Mouse (Mus musculus): Measurements from ENCODE around the gene Chmp5.

The Chmp5 gene

DNA sequence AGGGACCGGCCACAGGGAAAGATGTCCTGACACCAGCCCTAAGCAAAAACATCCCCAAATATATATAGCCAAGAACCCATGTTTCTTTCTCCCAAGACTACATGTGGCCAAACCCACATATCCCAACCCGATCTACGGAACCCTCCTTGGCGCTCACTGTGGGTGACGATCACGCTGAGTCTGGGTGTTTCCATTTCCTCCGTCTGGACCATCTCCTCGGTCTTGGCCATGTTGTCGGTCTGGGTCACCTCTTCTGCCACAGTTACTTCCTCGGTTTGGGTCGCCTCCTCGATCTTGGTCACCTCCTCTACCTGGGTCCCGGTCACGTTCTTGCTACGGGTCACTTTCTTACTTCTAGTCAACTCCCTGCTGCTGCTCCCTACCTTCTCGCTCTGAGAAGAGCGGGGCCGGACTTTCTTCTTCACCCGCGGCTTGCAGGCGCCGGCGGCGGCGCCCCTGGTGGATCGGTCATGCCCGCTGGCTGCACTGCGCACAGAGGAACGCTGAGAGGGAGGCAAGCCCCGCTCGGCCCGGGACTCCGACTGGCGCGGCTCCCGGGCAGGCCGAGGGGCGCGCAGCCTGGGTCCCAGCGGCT, 545 bp upstream of the Chmp5 start:
- no peak for DNase-seq (ENCODE audit: low read depth)

GRCm38 (mm10) chr4:40953521-40953920, 5.3 kb downstream of the Chmp5 start:
- DNase-seq (ENCODE audit: low read depth), result no peak

- no peak for DNase-seq (ENCODE audit: low read depth)
Observed at GRCm38 (mm10) chr4:40955942-40956341, 7.7 kb downstream of the Chmp5 start.

GRCm38 (mm10) chr4:40963536-40963935, 15.3 kb downstream of the Chmp5 start:
- no peak for DNase-seq (ENCODE audit: low read depth)

- DNase-seq (ENCODE audit: low read depth), result no peak
Observed at GRCm38 (mm10) chr4:40969161-40969560, 21.0 kb downstream of the Chmp5 start.

GRCm38 (mm10) chr4:40969781-40970591, 21.8 kb downstream of the Chmp5 start:
- DNase-seq (ENCODE audit: low read depth), result no peak

DNA sequence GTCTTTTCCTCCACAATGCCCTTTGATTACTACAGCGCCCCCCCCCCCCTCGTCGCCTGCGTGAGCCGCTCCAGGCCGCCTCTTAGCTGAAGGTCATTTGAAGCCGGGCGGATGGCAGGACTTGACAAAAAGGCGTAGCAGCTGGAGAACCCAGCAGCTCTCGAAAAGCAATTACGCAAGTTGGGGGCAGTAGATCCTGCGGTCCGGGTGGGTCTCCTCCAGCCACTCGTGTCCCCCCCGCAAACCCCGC, 22.3 kb downstream of the Chmp5 start:
- DNase-seq (ENCODE audit: low read depth), result no peak

DNA sequence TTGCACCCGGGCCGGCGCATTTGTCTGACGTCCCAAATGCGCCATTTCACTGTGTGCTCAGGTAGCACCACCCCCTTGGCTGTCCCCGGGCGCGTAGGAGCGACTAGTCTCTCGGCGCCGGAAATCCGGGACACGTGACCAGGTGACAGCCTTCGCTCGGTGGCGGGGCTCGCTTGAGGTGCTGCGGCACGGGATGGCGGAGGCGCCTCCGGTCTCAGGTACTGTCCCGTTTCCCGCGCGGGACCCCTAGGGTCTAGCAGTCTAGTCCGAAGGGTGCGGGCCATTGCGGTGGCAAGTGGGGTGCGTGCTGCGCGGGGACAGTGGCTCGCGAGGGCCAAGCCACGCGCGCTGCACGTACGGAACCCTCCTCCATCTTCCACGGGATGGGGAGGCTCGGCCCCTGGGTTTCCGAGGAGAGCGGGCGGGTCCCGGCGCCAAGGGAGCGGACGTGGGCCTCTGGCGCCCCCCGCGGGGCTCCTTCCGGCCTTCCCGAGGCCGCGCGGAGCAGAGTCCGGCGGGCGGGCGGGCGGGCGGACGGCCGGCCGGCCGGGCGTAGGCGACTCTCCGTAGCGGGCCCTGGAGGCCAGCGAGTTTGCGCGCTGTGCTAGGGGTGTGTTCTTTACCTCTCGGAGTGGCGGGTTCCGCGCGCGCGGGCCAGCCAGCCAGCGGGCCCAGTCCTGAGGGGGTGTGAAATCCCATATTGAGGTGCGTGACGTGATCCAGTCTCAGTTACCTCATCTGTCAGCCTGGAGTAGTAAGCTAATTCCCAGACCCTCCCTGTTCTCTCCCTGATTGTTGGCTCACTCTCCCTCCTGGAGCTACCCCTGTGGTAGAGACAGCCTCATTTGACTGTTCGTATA, 22.9 kb downstream of the Chmp5 start, which contains the start of gene Nfx1:
Gene Nfx1, plus strand, starts transcription at position 65 of the 860 bp plus-strand sequence.
- peak; percentile 74 for DNase-seq (ENCODE audit: low read depth)

- DNase-seq (ENCODE audit: low read depth), result no peak
Observed at GRCm38 (mm10) chr4:40971744-40972143, 23.5 kb downstream of the Chmp5 start.

DNA sequence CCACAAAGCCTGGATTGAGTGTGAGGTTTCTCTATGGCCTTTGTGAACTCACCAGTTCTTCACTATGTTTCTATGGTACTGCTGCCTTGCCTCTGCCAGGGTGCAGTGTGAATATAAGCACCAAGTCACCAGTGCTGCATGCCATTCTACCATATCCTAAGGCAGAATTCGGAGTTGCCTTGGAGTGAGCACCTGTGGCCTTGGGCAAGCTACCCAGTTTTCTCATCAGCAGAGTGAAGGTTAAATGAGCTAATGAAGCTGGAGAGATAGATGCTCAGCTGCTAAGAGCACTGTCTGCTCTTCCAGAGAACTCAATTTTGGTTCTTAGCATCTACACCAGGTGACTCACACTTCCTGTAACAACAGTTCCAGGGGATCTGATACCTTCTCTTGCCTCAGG, 25.8 kb downstream of the Chmp5 start:
- no peak for DNase-seq (ENCODE audit: low read depth)

DNA sequence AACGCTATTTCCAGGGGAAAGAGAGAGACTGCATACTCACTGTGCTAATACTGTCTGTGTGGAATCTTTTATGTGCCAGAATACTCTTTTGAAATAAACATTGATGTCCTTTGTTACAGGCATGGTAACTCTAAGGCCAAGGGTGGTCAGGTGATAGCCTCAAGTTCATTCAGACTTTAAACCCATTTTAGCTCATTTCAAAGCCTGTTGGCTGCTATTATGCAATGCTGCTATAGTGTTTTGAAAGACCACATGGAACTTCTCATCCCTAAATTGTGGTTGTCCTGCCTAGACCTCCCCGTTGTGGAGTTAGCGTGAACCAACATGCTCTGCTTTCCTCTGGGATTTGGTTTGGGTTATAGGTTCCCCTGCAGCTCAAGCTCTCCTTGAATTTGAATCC, 27.5 kb downstream of the Chmp5 start:
- no peak for DNase-seq (ENCODE audit: low read depth)

DNA sequence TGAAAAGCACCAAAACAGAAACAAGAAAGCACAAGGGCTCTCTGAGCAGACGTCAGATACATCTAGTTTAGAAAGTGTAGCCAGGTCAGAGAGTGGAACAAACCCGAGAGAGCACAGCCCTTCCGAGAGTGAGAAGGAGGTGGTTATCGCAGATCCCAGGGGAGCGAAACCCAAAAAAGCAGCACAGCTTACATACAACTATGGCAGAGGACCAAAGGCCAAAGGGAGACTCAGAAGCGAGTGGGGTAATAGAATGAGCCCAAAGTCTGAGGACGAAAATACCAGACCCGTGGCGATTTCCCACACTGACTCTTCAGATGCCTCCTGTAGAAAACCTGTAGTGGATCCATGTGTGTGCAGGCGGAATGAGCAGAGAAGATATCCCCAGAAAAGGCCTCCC, 28.4 kb downstream of the Chmp5 start:
- no peak for DNase-seq (ENCODE audit: low read depth)

DNA sequence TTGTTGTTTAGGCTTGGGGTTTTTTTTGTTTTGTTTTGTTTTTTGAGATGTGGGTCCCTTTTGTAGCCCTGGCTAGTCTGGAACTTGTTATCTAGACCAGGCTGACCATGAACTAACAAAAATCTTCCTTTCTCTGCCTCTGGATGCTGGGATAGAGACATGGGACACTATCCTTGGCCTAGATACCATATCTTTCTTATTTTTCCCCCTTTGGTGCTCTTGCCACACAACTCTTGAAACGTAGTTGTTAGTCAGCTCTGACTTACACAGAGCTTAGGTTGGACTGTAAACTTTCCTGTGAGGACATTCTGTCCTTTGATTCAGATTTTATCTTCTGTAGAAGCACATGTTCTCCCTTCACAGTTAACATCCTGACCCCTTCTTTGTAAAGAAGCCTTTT, 31.2 kb downstream of the Chmp5 start:
- no peak for DNase-seq (ENCODE audit: low read depth)

- DNase-seq (ENCODE audit: low read depth), result no peak
Observed at GRCm38 (mm10) chr4:40982486-40982885, 34.3 kb downstream of the Chmp5 start.

- no peak for DNase-seq (ENCODE audit: low read depth)
Observed at GRCm38 (mm10) chr4:40983686-40984085, 35.5 kb downstream of the Chmp5 start.

GRCm38 (mm10) chr4:40989633-40990032, 41.4 kb downstream of the Chmp5 start:
- DNase-seq (ENCODE audit: low read depth), result no peak

DNA sequence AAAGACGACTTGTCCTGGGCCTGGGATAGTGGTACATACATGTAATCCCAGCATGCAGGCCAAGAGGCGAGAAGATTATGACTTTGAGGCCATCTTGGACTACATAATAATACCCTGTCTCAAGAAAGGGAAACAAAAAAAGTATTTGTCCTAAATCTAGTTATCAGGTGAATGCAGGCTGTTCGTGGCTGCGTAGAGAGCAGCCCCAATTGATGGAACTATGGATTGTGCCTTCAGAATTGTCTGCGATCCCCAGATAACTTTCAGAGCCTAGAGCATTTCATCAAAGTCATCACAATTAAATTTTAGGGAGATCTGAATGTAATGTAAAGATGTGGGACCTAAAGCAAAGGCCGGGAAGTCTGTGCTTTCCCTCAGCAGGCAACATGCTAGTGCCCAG, 48.1 kb downstream of the Chmp5 start:
- DNase-seq (ENCODE audit: low read depth), result no peak

- no peak for DNase-seq (ENCODE audit: low read depth)
Observed at GRCm38 (mm10) chr4:40997916-40998315, 49.7 kb downstream of the Chmp5 start.

- DNase-seq (ENCODE audit: low read depth), result no peak
Observed at GRCm38 (mm10) chr4:41000271-41000670, 52.1 kb downstream of the Chmp5 start.

GRCm38 (mm10) chr4:41000842-41001639, 52.8 kb downstream of the Chmp5 start:
- DNase-seq (ENCODE audit: low read depth), result no peak

DNA sequence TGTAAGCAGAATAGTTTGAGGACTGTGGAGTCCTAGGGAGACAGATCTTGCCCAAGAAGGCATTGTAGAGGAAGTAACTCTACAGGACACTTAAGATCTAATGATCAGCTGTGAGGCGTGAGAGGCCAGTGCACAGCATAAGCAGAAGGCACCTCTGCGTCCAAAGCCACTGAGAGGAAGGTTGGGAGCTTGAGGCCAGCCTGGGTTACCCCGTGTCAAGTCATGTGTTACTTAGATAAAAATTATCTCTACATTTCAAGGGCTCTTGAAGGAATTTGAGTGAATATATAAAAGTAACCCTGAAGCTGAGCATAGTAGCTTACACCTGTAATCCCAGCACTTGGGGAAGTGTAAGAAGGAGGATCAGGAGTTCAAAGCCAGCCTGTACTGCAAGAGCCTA, 65.1 kb downstream of the Chmp5 start:
- DNase-seq (ENCODE audit: low read depth), result no peak

Measured in fibroblast of lung, adult 2 months (primary cell).